Mouse (Mus musculus): ENCODE data around the gene Foxc1. TPM values are rescaled to one million over a fixed set of nuclear protein-coding genes. Genes with fewer than 3 reads are reported as not detected.

Gene Foxc1
- polyA plus RNA-seq, 1 experiment from 2014 or later, result 1.0 TPM

DNA sequence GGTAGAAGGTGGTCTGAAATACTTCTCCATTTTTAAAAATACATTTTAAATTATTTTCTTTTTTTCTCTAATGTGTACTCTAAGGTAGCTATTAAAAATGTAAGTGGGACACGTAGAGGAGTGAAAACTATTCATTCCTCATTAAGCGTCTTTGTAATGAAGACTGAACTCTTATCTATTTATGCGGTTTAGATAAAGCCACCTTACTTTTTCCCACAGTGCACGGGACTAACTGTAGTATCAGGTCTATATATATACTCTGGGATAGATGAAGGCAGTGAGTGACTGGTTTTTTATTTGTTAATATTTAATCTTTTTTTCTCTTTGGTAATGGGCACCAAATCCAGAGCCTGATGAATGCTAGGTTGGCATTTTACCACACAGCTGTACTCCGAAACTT, 53.8 kb downstream of the Foxc1 start:
- no peak overlapping the region for H3K4me3 ChIP-seq (replicated peaks)
- WGBS, result 93% methylated on average over 5 of the region's 5 CpGs
- H3K4me1 ChIP-seq (replicated peaks), result no peaks in the 10 kb centered on the region
- no peaks in the 10 kb centered on the region for H3K9me3 ChIP-seq
- H3K9ac ChIP-seq (replicated peaks), result no peak overlapping the region
- no peak for ATAC-seq
- H3K27ac ChIP-seq, result no peak overlapping the region
- no peak overlapping the region for H3K4me2 ChIP-seq (replicated peaks)
- no peaks in the 10 kb centered on the region for H3K36me3 ChIP-seq
- no peaks in the 10 kb centered on the region for H3K27me3 ChIP-seq

Other genes with a start within 250 kb of the Foxc1 start
- gene A530084C06Rik, start 247.3 kb upstream of the Foxc1 start, polyA plus RNA-seq (2015; fragmentation: Nextera tagmentation; extraction: Ambion mirVana), result not detected in 2 replicates
- gene Foxf2, start 180.8 kb upstream of the Foxc1 start, polyA plus RNA-seq (2015; fragmentation: Nextera tagmentation; extraction: Ambion mirVana), result 4.3 and 5.0 TPM in 2 replicates

Measured in midbrain, embryonic 13.5 days (tissue).